Mouse (Mus musculus): ENCODE data around the gene Tmem132c.

The Tmem132c gene

DNA sequence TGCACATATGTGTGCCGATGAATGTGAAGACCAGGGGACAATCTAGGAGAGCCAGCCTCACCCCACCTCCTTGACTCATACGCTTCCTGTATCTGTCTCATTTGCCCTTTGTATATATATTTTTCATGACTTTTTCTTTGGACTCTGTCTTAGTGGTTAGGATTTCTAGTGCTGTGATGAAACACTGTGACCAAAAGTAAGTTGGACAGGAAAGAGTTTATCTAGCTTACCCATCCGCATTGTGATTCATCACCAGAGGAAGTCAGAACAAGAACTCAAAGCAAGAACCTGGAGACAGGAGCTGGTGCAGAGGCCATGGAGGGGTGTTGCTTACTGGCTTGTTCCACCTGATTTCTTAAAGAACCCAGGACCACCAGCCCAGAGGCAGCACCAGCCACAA is 250.1 kb downstream of the Tmem132c start:
- DNase-seq (ENCODE audit: low spot score) = no peak

DNA sequence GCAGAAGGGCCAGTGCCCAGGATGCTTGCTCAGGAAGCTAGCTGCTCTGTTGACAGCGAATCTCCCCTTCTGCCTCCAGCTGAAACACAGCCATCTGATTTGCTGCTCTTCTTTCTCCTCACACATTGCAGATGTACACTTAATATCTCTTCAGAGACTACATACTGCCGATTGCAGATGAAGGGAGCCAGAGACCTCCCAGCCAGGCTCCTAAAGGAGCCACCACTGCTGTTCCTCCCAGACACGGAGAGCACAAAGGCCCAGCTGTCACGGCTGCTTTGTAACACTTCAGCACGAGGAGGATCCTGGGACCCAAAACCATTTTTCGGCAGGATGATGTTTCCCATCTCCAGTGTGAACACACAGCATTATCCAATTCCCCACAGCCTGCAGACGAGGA is 255.3 kb downstream of the Tmem132c start:
- DNase-seq (ENCODE audit: low spot score) = no peak

DNA sequence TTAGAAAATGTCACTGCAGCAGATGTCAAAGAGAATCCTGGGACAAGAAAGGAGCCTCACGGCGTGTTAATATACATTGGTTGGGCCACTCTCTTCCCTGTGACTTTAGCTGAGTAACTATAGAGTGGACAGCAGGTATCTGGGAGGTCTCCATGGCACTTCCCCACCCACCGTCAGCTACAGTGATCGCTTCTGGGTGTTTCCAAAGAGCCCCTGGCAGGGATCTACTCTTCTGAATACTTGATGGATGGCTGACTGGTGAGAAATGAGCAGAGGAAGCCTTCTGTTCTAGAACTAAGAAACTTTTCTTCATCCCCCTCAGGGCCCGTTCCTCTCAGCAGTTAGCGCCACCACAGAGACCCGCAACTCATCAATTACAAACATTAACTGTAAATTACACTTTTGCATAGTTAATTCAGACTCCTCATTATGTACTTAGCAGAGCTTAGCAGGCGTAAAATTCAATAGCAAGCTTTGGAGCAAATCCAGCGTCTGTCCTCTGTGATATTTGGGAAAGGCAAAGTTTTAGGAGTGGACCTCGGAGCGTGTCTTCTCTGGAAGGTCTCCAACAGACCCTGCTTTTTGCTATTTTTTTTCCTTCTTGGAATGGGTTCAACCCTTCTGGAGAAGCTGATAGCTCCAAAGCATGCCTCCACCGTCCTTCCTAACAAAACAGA is 257.7 kb downstream of the Tmem132c start:
- DNase-seq (ENCODE audit: low spot score) = no peak

DNA sequence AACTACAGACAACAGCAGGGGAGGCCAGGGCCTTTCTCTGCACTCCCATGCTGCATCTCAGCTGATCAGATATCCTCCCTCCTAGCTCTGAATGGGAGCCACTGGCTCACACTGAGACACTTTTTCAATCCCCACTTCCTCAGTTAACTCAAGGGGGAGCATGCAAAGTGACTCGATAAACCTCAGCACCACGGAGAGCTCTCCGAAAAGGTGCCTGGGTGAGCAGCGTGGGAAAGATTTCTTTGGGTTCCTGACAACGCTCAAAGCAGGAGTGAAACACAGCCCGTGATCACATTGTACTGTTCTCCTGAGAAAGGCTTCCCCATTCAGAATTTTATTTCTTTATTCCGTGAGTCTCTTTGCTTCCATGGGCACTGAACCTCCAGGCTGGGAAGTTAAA is 261.2 kb downstream of the Tmem132c start:
- DNase-seq (ENCODE audit: low spot score) = no peak

DNA sequence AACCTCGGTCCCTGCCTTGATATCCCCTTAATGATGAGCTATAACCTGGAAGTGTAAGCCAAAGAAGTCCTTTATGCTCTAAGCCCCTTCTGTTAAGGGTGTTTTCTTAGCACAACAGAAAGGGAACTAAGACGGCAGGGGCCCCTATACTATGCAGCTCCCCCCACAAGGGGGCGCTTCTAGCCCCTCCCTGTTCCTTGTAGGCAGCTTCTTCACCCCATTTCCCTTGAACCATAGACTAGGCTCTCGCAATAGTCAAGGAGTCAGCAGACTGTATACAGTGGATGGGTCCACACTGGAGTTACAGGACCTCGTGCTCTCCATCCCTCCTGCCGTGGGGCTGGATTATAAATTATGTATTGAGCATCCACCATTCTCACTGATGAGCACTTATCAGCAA is 264.1 kb downstream of the Tmem132c start:
- no peak for DNase-seq (ENCODE audit: low spot score)

DNA sequence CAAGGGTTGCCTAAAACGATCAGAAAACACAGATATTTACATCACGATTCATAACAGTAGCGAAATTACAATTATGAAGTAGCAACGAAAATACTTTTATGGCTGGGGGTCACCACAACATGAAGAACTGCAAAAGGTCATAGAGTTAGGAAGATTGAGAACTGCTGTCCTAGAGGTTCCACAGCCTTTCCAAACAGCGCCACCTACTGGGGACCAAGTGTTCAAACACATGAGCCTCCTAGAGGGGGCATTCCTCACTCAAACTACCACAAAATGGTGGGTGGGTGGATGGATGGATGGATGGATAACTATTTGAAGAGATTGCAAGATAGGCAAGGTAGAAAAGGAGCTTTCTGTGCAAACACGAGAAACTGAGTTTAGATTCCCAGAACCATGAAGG is 270.0 kb downstream of the Tmem132c start:
- DNase-seq (ENCODE audit: low spot score) = no peak

DNA sequence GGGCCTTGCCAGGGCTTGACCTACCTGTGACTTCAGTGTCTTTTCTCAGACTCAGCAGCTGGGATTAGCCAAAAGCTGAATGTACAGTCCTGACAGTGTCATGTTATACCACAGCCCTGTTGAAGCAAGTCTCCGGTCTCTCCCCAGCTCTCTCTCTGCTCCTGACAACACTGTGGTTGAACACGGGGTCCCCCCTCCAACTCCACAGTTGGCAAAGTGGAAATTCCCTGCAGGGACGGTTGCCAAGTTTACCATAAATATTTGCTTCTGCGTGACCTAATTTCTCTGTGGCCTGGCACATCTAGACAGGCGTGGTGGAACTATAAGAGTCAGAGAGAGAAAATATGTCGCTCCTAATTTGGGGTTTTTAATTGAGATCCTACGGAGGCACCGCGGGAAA is 274.4 kb downstream of the Tmem132c start:
- DNase-seq (ENCODE audit: low spot score) = no peak

DNA sequence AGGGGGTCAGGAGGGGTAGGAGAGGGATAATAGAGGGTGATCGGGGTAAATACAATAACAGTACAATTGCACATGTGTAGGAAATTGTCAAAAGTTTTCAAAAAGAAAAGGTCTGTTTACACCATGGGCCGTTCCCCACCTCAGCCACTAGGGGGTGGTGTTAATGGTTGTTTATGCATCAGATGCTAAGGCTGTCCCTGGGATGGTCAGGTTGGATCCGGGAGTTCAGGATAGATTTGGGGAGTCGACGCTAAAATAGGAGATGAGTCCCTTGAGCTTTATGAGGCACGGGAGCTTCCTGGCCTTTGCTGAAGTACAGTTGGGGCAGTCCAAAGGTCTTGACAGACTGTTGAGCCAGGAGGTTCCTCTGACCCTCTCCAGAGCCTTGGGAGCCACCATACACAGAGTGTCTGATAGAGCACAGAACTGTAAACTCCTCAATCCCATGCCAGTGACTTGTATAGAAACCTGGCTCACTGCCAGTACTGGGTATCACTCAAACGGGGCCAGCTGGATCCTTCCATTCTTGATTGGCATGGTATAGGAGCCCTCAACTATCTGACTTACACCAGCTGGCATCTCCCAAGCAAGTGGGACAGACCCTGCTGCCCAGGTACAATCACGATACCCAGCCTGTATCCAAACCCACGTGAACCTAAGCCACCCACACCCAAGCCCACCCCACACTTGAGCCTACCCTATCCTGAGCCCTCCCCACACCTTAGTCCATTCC is 281.3 kb downstream of the Tmem132c start:
- DNase-seq (ENCODE audit: low spot score) = no peak

DNA sequence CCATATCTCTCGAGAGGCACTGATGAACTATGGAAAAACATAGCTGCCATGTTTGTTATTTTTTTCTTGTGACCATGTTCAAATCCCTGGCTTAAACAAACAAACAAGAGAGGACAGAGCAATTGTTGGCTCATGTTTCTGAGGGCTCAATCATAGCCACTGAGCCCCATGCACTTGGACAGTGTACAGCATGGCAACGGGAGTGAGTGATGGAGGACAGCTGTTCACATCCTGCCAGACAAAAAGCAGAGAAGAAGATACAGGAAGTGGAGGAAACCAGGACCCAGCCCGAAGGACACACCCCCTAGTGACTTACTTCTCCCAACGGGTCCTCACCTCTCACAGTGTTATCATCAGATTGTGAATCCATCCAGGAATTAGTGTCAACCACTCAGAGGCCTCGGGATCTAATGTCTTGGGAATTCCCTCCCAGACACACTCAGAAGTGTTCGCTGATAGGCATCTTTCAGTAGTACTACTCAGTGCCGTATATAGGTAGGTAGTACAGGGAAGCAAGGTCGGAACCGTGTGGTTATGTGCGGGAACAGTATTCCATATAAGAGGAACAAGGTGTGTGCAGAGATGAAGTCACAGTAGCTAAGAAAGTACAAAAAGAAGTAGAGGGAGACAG is 285.9 kb downstream of the Tmem132c start:
- DNase-seq (ENCODE audit: low spot score) = no peak

DNA sequence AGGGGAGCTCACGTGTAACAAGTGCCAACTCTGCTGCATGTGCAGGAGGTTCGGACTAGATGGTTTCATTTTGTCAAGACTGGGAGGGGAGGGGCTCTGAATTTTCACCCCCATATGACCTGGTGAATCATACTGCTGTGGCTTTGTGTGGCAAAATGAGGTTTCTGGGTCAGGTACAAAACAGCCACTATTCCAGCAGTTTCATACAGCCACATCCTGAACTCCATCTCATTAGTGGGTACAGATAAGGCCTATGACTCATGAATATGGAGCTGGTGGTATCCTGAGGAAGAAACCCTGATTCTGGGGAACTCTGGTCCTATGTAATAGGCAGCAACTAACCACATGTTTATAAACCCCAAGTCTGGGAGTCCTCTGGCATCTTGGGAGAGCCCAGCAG is 295.9 kb downstream of the Tmem132c start:
- DNase-seq (ENCODE audit: low spot score) = no peak

DNA sequence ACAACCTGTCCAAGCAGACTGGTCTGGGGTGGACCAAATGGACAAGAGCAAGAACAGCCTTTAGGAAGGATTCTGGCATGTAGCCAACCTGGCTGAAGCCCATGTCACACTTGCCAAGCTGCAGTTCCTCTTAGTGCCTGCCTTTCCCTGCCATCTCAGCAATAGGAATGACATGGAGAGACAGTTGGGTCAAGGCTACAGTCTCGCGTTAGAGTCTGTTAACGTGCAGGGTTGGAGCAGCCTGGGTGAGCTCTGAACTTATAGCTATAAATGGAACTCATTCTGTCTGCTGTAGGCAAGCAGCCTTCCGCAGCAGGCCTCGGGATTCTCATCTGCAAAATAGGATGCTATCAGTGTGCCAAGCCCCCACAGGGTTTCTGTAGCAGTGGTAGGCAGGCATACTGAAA is 305.0 kb downstream of the Tmem132c start:
- DNase-seq (ENCODE audit: low spot score) = no peak

DNA sequence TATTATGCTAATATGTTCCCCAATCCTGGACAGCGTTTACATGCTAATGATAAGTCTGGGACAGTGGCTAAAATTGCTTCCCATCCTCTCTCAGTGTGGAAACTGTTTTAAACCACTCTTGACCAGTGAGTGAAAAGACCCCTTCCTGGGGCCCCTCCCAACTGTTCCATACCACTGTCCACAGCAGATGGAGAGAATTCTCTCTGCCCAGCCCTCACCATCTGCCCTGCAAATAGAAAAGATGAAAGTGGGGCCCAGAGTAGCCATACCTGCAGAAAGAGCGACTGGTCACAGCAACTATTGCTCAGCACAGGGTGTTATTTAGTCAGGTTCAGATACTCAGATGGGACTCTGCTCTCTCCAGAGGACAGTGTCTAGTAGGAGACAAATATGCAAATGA is 306.5 kb downstream of the Tmem132c start:
- no peak for DNase-seq (ENCODE audit: low spot score)

DNA sequence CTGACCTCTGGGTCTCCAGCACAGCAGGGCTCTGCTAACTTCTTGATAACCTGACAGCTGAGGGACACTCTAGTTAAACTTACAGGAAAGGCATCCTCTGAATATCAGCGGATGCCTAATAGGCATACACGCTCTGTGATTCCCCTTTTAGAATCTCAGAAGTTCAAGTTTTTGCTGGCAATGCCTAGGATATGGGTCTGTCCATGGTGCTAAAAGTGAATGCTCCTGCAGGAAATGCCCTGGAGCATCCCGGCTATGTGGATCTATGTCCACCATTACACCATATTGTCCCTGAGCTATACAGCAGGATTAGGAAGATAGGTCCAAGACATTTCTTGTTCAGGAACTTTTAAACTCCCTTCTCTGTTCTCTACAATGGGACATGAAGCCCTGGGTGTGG is 319.5 kb downstream of the Tmem132c start:
- DNase-seq (ENCODE audit: low spot score) = no peak

DNA sequence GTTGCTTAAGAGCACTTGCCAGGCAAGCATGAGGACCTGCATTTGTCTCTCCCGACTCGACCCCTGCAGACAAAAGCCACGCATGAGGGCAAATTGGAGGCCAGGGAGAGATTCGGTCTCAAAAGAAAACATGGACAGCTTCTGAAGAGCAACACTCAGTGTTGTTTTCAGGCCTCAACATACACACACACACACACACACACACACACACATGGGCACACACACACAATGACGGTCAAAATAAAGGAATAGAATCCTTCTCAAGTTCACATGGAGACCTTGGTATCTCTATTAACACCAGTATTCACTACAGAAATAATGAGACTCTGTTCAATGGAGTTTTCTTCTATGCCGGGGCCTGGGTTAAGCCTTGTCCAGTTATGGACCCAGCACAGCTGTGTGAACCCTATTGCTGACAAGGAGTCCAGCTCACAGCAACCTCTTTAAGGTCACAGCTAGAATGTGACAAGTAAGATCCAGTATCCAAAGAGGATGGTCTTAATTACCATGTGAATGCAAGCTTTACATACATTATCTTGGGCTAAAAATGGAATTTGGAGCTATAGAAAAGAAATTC is 325.6 kb downstream of the Tmem132c start:
- DNase-seq (ENCODE audit: low spot score) = no peak

DNA sequence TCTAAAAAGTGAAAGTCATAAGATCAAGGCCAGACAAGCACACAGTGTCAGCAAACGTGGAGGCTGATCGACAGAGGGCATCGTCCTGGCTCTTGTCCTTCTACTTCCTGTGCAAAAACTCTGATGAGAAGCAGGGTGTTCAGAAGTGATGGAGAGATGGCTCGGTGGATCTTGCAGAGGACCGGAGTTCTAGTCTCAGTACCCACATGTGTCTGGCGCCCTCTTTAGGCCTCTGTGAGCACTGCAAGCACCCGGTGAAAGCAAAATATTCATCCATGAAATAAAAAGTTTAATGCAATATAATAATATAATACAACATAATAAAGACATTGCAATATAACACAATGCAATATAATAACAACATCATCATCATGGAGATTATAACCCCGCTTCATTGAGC is 335.8 kb downstream of the Tmem132c start:
- DNase-seq (ENCODE audit: low spot score) = no peak

DNA sequence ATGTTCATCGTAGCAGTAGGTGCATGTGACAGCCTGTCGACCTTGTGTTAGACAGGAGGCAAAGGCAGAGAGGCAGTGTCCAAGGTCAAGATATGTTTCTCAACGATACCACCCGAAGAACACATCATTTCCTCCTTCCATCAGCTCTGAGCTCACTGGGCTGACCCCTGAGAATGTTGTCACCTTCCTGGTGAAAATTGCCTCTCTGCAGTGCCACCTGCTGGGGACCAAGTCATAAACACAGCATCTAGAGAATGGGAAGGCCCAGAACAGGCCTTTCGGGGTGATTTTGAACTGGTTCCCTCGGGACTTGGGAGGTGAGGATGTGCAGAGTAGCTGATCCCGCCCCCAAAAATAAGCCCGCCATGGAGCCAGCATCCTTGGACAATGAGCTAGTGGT is 342.1 kb downstream of the Tmem132c start:
- DNase-seq (ENCODE audit: low spot score) = no peak

DNA sequence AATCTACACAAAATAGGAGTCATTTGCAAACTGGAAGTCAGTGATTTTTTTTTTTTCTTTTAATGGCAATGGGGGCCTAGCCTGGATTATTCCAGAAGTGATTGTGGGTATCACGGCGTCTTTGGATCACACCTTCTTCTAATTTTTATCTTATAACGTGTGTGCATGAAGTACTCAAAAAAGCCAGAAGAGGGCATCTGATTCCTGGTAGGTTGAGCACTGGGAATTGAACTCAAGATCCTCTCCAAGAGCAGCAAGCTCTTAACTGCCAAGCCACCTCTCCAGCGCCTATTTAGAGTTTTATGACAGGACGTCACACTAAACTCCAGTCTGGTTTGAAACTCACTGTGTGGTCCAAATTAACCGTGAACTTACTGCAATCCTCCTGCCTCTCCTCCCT is 346.2 kb downstream of the Tmem132c start:
- DNase-seq (ENCODE audit: low spot score) = no peak

DNA sequence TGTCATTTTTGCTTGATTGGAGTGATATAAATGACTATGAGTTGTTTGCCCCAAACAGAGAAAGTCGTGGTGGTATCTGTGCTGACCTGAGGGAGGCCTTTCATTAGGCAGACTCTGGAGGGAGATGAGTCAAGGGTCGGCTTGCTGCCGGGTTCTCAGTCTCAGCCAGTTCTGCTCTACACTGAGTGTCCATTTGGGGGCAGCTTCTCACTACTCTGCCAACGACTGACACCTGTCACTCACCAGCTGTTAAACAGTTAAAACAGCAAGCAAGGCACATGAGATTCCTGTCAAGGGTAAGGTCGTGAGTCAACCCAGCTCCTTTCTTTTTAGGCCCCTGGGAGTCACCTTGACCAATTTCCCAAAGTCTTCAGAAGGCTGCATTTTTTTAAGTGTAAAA is 350.8 kb downstream of the Tmem132c start:
- DNase-seq (ENCODE audit: low spot score) = no peak

DNA sequence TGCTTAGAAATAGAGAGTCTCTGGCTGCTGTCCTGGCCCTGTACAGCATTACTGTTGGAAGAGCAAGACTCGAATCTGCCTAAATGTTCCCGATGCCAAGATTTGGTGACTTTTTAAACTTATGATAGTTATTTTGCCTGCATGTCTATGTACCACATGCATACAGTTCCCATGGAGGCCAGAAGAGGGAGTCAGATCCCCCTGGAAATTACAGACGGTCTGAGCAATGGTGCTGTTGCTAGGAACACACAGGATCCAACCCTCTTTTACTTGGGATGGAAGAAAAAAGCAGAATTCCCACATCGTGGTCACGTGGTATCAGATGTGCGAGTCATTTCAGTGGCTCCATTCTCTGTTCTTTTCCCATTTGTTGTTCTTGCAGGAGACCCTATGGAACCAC is 351.2 kb downstream of the Tmem132c start:
- DNase-seq (ENCODE audit: low spot score) = no peak

DNA sequence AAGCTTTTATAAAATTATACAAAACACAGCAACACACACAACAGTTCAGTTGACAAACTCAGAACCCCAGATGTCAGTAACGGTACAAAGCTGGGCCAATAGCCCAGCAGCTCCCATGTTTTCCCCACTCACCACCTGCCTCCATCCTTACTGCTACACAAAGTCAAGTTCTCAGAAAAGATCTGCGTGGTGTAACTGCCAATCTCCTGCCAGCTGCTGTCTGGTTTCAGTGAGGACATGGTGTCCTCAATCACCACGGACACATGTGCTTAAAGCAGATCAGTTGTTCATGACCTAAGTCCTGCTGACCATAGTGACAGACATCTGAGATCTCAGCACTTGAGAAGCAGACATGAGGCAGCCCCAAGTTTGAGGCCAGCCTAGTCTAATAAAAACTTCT is 354.1 kb downstream of the Tmem132c start:
- DNase-seq (ENCODE audit: low spot score) = no peak

DNA sequence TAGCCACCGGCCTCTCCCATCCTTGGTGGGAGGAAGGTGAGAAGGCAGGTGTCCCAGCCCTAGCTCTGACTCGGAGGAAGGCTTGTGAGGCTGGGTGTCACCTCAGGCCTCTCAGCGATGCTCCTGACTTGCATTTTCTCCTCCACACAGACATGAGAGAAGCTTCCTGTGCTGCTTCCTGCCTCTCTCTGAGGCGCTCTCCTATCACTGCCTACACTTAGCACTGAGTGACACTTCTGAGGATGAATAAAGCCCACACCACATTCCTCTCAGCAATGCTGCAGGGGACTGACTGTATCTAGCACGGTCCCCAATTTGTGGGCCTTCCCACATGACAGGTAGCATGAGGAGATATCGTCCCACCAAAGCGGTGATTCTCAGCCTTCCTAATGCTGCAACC is 355.3 kb downstream of the Tmem132c start:
- DNase-seq (ENCODE audit: low spot score) = no peak

DNA sequence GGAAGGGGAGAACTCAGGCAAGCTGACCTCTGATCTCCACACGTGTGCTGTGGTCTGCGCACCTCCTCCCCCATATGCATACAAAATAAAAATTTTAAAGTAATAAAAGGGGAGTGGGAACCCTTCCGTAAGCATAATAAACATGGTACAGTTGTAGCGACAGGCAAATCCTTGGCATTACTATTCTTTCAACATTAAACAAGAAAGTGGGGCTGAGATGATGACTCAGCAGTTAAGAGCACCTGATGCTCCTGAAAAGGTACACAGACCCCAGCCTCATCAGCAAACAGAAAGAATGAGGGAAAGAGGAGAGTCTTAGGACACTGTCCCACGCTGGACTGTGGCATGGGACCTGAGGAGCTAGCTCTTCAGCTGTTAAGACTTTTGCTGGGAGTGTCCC is 361.4 kb downstream of the Tmem132c start:
- DNase-seq (ENCODE audit: low spot score) = no peak

DNA sequence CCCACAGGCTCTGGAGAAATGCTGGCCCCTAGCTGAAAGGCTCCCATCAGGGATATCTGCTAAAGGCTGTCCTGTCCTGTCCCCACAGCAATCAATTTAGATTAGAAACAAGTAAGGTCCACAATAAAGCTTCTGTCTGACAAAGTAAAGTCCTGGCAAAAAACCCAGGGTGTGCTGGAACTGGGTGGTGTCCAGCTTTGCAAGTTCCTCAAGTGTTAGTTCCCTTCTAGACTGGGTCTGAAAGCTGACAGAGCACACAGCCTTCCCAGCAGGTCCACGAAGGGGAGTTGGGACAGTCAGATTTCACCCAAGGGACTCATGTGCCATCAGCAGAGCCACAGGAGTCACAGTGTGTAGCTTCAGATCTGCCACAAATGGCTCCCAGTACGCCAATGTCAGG is 365.9 kb downstream of the Tmem132c start:
- DNase-seq (ENCODE audit: low spot score) = no peak
